Mouse (Mus musculus): ENCODE measurements at regions not wholly inside any gene's neighbourhood (a gene's known extent, or its start where the extent isn't known, plus 50 kb on each side); places are given as distances from the start of the nearest gene placed in this dataset.

GRCm38 (mm10) chr4:152775801-152776200 is 298.1 kb upstream of the Kcnab2 start:
- Histone ChIP-seq H3K9ac (ENCODE audit: low read depth, poor library complexity, severe bottlenecking) (no peak overlapping the region), H3K9me3 (replicated peaks; ENCODE audit: control insufficient read depth, insufficient read depth, low read length, poor library complexity, severe bottlenecking) (no peaks in the 10 kb centered on the region), H3K36me3 (ENCODE audit: control insufficient read depth, insufficient read depth, low read length, poor library complexity, severe bottlenecking) (no peaks in the 10 kb centered on the region), H3K4me3 (ENCODE audit: low read depth, low read length) (no peak overlapping the region), H3K4me1 (ENCODE audit: control insufficient read depth, insufficient read depth, low read length) (no peaks in the 10 kb centered on the region), H3K27ac (ENCODE audit: insufficient read depth, low read length) (no peak overlapping the region), H3K27me3 (ENCODE audit: control insufficient read depth, insufficient read depth, low read length, poor library complexity, severe bottlenecking) (no peaks in the 10 kb centered on the region)
- TF ChIP-seq POLR2A (IDR thresholded peaks at IDR 0.05; ENCODE audit: insufficient read depth, low read length) = no peak
- no peak for TF ChIP-seq EP300 (IDR thresholded peaks at IDR 0.05; ENCODE audit: insufficient read depth, low read depth, low read length)
- TF ChIP-seq CTCF (IDR thresholded peaks at IDR 0.05; ENCODE audit: low read depth, low read length) = no peak

- Histone ChIP-seq H3K4me1 (ENCODE audit: control insufficient read depth, insufficient read depth, low read length) (no peaks in the 10 kb centered on the region), H3K27me3 (ENCODE audit: control insufficient read depth, insufficient read depth, low read length, poor library complexity, severe bottlenecking) (no peaks in the 10 kb centered on the region), H3K4me3 (ENCODE audit: low read depth, low read length) (no peak overlapping the region), H3K9ac (ENCODE audit: low read depth, poor library complexity, severe bottlenecking) (no peak overlapping the region), H3K36me3 (ENCODE audit: control insufficient read depth, insufficient read depth, low read length, poor library complexity, severe bottlenecking) (no peaks in the 10 kb centered on the region), H3K27ac (ENCODE audit: insufficient read depth, low read length) (no peak overlapping the region), H3K9me3 (replicated peaks; ENCODE audit: control insufficient read depth, insufficient read depth, low read length, poor library complexity, severe bottlenecking) (no peaks in the 10 kb centered on the region)
- TF ChIP-seq EP300 (IDR thresholded peaks at IDR 0.05; ENCODE audit: insufficient read depth, low read depth, low read length) (no peak), POLR2A (IDR thresholded peaks at IDR 0.05; ENCODE audit: insufficient read depth, low read length) (no peak), CTCF (IDR thresholded peaks at IDR 0.05; ENCODE audit: low read depth, low read length) (no peak)
Observed at GRCm38 (mm10) chr4:152771386-152771785, 293.7 kb upstream of the Kcnab2 start.

GRCm38 (mm10) chr4:152767372-152767771 is 289.7 kb upstream of the Kcnab2 start:
- Histone ChIP-seq H3K27ac (ENCODE audit: insufficient read depth, low read length) (no peak overlapping the region), H3K9ac (ENCODE audit: low read depth, poor library complexity, severe bottlenecking) (no peak overlapping the region), H3K4me1 (ENCODE audit: control insufficient read depth, insufficient read depth, low read length) (no peaks in the 10 kb centered on the region), H3K4me3 (ENCODE audit: low read depth, low read length) (no peak overlapping the region), H3K27me3 (ENCODE audit: control insufficient read depth, insufficient read depth, low read length, poor library complexity, severe bottlenecking) (no peaks in the 10 kb centered on the region), H3K9me3 (replicated peaks; ENCODE audit: control insufficient read depth, insufficient read depth, low read length, poor library complexity, severe bottlenecking) (no peaks in the 10 kb centered on the region), H3K36me3 (ENCODE audit: control insufficient read depth, insufficient read depth, low read length, poor library complexity, severe bottlenecking) (no peaks in the 10 kb centered on the region)
- peak; percentile 33 for TF ChIP-seq CTCF (IDR thresholded peaks at IDR 0.05; ENCODE audit: low read depth, low read length)
- no peak for TF ChIP-seq EP300 (IDR thresholded peaks at IDR 0.05; ENCODE audit: insufficient read depth, low read depth, low read length)
- TF ChIP-seq POLR2A (IDR thresholded peaks at IDR 0.05; ENCODE audit: insufficient read depth, low read length) = no peak

- H3K9me3 ChIP-seq (replicated peaks; ENCODE audit: control insufficient read depth, insufficient read depth, low read length, poor library complexity, severe bottlenecking) = no peaks in the 10 kb centered on the region
- H3K27ac ChIP-seq (ENCODE audit: insufficient read depth, low read length) = no peak overlapping the region
- H3K27me3 ChIP-seq (ENCODE audit: control insufficient read depth, insufficient read depth, low read length, poor library complexity, severe bottlenecking) = no peaks in the 10 kb centered on the region
- no peak for TF ChIP-seq POLR2A (IDR thresholded peaks at IDR 0.05; ENCODE audit: insufficient read depth, low read length)
- no peak for TF ChIP-seq EP300 (IDR thresholded peaks at IDR 0.05; ENCODE audit: insufficient read depth, low read depth, low read length)
- TF ChIP-seq CTCF (IDR thresholded peaks at IDR 0.05; ENCODE audit: low read depth, low read length) = no peak
- H3K4me3 ChIP-seq (ENCODE audit: low read depth, low read length) = no peak overlapping the region
- no peak overlapping the region for H3K9ac ChIP-seq (ENCODE audit: low read depth, poor library complexity, severe bottlenecking)
- H3K4me1 ChIP-seq (ENCODE audit: control insufficient read depth, insufficient read depth, low read length) = no peaks in the 10 kb centered on the region
- H3K36me3 ChIP-seq (ENCODE audit: control insufficient read depth, insufficient read depth, low read length, poor library complexity, severe bottlenecking) = no peaks in the 10 kb centered on the region
Observed at GRCm38 (mm10) chr4:152763116-152763515, 285.4 kb upstream of the Kcnab2 start.

- Histone ChIP-seq H3K9me3 (replicated peaks; ENCODE audit: control insufficient read depth, insufficient read depth, low read length, poor library complexity, severe bottlenecking) (no peaks in the 10 kb centered on the region), H3K36me3 (ENCODE audit: control insufficient read depth, insufficient read depth, low read length, poor library complexity, severe bottlenecking) (no peaks in the 10 kb centered on the region), H3K27ac (ENCODE audit: insufficient read depth, low read length) (no peak overlapping the region), H3K9ac (ENCODE audit: low read depth, poor library complexity, severe bottlenecking) (no peak overlapping the region), H3K27me3 (ENCODE audit: control insufficient read depth, insufficient read depth, low read length, poor library complexity, severe bottlenecking) (no peaks in the 10 kb centered on the region), H3K4me1 (ENCODE audit: control insufficient read depth, insufficient read depth, low read length) (no peaks in the 10 kb centered on the region), H3K4me3 (ENCODE audit: low read depth, low read length) (no peak overlapping the region)
- TF ChIP-seq EP300 (IDR thresholded peaks at IDR 0.05; ENCODE audit: insufficient read depth, low read depth, low read length) = no peak
- no peak for TF ChIP-seq CTCF (IDR thresholded peaks at IDR 0.05; ENCODE audit: low read depth, low read length)
- no peak for TF ChIP-seq POLR2A (IDR thresholded peaks at IDR 0.05; ENCODE audit: insufficient read depth, low read length)
Observed at GRCm38 (mm10) chr4:152762576-152762975, 284.9 kb upstream of the Kcnab2 start.

- Histone ChIP-seq H3K4me1 (ENCODE audit: control insufficient read depth, insufficient read depth, low read length) (no peaks in the 10 kb centered on the region), H3K27ac (ENCODE audit: insufficient read depth, low read length) (no peak overlapping the region), H3K9me3 (replicated peaks; ENCODE audit: control insufficient read depth, insufficient read depth, low read length, poor library complexity, severe bottlenecking) (no peaks in the 10 kb centered on the region), H3K9ac (ENCODE audit: low read depth, poor library complexity, severe bottlenecking) (no peak overlapping the region), H3K4me3 (ENCODE audit: low read depth, low read length) (no peak overlapping the region), H3K36me3 (ENCODE audit: control insufficient read depth, insufficient read depth, low read length, poor library complexity, severe bottlenecking) (no peaks in the 10 kb centered on the region), H3K27me3 (ENCODE audit: control insufficient read depth, insufficient read depth, low read length, poor library complexity, severe bottlenecking) (no peaks in the 10 kb centered on the region)
- no peak for TF ChIP-seq POLR2A (IDR thresholded peaks at IDR 0.05; ENCODE audit: insufficient read depth, low read length)
- no peak for TF ChIP-seq EP300 (IDR thresholded peaks at IDR 0.05; ENCODE audit: insufficient read depth, low read depth, low read length)
- TF ChIP-seq CTCF (IDR thresholded peaks at IDR 0.05; ENCODE audit: low read depth, low read length) = no peak
Observed at GRCm38 (mm10) chr4:152757191-152757590, 279.5 kb upstream of the Kcnab2 start.

Measured in ES-Bruce4 (cell line).